Mouse (Mus musculus): ENCODE results near the gene Klk15.
A peak's percentile ranks its signal among the peaks of the same experiment; 100 is the strongest.
"Not testable (repeated sequence)": the region's sequence is repeated elsewhere in the genome, so short reads cannot be mapped to it uniquely, and the experiment has no call there.

Gene Klk15

DNA sequence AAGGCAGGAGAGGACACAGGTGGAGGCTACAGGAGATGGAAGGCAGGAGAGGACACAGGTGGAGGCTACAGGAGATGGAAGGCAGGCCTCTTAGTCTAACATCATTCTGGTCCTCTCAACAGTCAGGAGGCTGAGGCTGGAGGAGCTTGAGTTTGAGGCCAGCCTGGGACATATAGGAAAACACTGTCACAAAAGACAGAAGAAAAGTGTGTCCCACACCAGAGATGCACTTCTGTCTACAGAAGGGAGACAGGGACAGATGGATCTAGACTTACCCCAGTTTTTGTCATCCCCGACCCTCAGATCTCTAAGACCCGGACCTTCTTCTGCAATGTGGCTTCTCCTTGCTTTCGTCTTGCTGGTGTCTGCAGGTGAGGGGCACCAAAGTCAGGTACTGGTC is at the start of gene Klk15:
Gene Klk15 (plus strand): TSS at position 301 of the 400 bp plus-strand sequence.
- DNase-seq (ENCODE audit: low read depth, low spot score): no peak

DNA sequence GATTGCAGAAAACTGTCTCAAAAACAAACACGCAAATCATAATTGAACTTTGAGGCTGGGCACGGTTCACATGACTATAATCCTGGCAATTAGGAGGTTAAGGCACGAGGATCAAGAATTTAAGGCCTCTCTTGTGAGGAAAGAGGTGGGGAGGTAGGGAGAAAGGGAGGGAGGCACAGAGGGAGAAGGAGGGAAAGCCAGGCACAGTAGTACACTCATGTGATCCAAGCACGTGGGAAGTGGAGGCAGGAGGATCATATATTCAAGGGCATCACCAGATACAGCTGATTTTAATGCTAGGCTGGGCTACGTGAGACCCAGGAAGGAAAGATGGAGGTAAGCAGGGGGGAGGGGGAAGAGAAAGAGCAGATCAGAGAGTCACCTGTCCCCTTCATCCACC is 42.2 kb upstream of the Klk15 start:
- no peak for DNase-seq (ENCODE audit: low read depth, low spot score)

DNA sequence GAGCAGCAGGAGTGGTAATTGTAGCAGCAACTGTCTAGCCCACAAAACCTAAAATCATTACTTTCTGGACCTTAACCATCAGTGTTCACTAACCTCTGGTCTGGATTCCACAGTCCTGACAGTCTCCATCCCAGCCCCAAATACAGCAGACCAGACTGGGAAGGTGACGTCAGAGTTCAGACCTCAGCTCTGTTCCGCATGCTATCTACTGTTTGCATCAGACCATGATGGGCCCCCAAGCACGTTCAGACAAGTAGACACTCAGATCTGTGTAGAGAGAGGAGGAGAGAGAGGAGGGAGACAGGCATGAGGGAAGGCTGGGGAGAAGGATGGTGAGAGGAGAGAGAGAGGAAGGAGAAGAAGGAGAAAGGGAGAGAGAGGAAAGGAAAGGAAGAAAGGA is 41.8 kb upstream of the Klk15 start:
- DNase-seq (ENCODE audit: low read depth, low spot score): no peak

DNA sequence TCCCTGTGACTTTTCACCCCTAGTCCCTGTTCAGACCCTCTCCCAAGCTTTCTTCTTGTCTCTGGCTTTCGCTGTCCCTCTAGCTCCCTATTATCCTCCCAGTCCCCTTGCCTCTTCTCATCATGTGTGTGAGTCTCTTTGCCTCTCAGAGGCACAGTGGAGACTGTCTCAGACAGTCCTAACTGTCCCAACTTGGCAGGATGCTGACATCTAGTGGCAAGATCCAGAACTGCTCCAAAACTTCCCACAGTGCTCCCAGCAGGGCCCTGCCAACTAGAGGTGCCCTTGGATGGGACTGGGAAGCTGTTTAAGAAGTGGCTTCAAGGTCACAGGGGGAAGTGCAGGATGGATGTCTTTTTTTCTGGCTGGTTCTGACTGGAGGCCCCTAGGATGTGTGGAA is 38.7 kb upstream of the Klk15 start:
- peak; percentile 91 for DNase-seq (ENCODE audit: low read depth, low spot score)

DNA sequence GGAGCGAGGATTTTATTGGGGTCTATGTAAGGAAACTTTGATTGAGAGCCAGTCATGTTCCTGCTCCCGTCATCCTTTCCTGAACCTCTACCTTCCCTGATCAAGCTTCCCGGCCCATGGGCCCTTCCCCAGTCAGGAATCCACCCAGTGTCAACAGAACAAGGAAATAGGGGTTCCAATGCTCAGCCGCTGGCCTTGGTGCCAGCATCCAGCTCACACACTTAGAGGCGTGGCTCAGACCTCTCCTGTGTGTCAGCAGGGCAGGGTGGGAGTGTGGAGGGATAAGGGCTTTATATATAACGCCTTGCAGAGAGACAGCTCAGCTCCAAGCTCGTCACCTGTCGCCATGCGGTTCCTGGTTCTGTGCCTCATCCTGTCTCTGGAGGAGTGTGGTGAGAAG is 18.7 kb upstream of the Klk15 start:
- no peak for DNase-seq (ENCODE audit: low read depth, low spot score)

DNA sequence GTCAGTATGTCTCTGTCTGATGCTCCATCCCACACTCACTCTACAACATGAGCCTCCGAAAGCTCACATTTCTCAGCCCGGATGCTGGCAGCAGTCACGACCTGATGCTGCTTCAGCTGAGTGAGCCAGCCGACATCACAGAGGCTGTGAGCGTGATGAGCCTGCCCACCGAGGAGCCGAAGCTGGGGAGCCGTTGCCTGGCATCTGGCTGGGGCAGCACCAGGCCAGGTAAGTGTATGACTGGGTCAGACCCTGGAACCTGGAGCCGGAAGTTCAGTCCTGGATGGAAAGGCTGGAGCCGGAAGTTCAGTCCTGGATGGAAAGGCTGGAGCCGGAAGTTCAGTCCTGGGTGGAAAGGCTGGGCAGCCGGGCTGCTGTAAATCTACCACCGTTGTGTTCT is 15.1 kb upstream of the Klk15 start:
- peak; percentile 7 for DNase-seq (ENCODE audit: low read depth, low spot score)

DNA sequence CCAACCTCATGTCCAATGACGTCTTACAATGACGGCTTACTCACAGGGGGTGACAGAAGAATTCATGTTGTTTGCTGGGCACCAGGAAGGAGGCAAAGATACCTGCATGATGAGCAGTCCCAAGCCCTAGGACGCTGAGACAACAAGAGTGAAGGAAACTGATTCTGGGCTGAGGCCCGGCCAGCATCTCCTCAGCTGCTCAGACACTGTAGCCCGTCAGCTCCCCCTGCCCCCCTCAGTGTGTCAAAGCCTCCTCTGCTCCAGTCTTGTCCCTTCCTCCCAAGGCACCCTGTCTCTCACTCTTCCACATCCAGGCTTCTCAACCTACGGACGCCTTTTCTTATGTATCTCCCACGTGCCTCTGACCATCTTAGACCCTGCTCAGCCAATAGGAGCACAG is 14.7 kb upstream of the Klk15 start:
- peak; percentile 5 for DNase-seq (ENCODE audit: low read depth, low spot score)

DNA sequence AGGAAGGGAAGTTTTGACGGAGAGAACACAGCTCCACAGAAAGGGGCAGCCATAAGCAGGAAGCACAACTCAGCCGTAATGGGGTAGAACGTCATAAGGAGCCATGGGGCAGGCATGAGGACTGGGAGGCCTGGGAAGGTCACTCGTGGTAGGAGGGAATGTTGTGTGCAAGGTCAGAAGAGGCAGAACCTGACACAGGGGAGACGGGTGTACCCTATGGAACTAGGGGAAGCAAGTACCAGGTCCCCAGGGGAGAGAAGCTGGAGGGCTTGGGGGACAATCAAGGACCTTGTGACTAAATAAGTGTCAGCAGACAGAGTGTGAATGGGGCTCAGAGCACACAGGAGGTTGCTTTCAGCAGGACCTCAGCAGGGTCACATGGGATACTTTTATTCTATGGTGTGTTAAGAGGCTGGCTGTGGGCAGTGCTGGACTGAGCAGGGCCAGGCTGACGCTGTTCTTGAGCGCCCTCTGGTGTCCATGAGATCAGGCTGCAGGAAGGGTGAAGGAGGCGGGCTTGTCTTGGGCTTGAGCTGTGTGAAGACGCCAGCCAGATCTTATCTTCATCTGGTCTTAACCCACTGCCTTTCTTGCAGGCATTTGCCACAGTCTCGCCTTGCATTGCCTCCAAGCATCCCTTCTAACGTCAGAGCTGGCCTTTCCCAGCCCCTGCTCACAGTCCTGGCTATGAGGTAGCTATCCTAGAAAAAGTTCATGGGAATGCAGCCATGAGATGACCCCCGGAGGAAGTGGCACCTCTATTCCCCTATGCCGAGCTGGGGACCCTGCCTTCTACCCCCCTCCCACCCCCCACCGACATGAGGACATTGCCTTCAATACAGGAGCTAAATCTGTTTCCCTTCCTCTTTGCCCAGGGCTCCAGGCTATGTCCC is 13.7 kb upstream of the Klk15 start:
- DNase-seq (ENCODE audit: low read depth, low spot score): peak; percentile 79

DNA sequence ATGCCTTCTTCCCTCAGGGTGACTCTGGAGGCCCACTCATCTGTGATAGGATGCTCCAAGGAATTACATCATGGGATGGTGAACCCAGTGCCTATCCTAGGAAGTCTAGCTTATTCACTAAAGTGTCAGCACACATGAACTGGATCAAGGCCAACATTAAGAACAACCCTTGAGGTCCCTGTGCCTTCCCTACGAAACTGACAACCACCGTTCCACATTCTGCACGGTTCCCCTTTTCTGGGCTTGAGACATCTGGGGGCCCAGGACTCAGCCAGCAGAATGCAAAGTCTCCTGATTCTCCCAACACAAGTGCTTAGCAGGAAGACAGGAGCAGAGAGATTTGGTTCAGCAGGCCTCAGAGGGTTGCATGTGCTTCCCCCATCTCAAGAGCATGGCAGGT is 13.0 kb upstream of the Klk15 start:
- DNase-seq (ENCODE audit: low read depth, low spot score): no peak

DNA sequence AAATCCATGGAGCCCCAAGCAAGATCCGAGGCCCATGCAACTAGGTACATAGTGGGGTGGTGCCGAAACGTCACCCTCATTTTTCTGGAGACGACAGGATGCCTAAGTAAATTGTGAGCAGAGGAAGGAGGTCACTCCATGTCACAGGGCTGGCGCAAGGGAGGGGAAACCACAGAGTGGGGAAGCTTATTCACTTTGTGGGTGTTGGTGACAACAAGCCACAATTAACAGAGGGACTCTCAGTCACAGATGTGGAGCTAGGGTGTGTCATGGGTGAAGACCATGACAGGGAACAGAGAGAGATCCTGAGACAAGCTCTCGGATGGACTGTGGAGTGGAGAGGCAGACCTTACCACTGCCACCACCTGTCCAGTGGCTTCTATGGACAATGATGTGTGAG is 12.5 kb upstream of the Klk15 start:
- no peak for DNase-seq (ENCODE audit: low read depth, low spot score)

DNA sequence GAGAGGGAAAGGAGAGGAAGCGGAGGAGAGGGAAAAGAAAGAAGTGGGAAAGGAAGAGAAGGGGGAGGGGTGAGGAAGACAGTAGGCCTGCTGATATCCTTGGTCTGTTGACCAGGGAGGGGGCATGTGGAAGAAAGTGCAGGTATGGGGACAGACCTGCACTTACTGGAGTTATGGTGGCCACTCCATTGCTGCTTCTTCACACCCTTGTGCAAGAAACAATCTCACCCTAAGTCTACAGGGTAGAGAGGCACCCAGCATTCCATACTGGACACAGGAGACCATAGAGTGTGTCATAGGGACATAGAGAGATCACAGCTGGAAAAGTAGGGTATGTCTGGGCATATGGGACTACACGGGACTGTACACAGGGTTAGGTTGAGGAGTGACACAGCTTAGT is 11.6 kb upstream of the Klk15 start:
- no peak for DNase-seq (ENCODE audit: low read depth, low spot score)

DNA sequence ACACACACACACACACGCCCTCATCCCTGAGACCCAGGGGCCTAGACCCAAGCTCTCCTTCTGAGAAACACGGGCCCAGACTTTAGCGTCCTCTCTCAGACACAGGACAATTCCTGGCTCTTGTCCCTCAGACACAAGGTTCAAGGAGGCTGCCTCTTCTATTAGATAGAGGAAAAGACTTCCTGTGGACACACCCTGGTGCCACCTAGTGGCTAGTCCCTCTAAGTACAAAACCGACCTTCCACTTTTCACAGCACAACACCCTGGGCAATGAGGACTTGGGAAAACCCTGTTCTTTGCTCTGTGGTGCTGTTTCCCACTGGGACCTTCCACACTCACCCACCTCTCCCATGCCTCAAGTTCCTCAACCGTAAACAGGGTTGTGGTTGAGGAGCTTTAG is 7.6 kb upstream of the Klk15 start:
- DNase-seq (ENCODE audit: low read depth, low spot score): peak; percentile 20

DNA sequence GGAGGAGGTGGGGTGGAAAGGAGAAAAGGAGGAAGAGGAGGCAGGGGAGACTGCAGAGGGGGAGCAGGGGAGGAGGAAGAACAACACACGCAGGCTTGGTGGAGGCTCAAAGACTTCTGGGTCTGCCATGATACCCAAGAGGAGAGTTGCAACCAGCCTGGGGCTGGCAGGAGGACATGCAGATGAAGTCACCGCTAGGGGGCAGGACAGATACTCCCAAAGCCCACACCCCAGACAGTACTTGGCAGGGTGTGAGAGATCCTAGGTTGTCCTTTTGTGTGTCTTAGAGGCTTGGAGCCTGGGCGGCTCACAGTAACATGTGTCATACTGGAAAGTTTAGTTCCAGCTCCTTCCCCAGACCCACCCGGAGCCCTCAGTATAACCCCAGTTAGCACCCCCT is 5.0 kb upstream of the Klk15 start:
- peak; percentile 34 for DNase-seq (ENCODE audit: low read depth, low spot score)

DNA sequence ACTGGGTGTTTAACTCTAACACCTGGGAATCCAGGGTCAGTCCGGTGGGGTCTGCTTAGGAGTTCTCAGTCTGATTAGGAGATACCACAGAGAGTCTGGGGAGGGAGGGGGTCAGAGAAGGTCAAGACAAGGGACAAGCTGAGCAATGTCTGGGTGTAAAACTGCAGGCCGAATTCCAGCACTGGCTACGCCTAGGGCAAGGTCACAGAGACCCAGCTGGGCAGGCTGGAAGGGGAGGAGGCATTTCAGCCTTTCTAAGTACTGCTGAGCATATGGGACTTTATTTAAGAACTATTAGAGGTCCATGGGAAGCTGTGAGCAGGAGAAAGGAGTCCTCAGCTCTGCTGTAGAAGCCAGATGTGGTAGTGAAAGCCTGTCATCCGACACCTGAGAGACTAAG is 1.2 kb upstream of the Klk15 start:
- DNase-seq (ENCODE audit: low read depth, low spot score): no peak

DNA sequence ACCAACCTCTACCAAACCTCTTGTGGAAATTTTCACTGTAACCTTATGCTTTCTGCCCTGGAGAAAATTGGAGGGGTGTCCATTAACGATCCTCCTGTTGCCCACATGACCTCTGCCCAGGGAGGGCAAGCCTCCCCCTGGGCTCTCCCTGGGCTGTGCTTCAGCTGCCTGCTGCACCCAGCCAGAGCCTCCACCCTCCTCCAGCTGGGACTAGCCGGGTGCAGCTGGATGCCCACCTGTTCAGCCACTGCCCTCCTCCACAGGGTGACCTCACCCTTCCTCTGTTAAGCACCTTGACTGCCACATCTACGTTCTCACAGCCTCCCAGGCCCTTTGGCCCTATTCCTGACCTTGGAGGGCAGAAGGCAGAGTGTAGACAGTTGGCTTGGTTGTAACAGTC is 1.2 kb downstream of the Klk15 start:
- DNase-seq (ENCODE audit: low read depth, low spot score): no peak

DNA sequence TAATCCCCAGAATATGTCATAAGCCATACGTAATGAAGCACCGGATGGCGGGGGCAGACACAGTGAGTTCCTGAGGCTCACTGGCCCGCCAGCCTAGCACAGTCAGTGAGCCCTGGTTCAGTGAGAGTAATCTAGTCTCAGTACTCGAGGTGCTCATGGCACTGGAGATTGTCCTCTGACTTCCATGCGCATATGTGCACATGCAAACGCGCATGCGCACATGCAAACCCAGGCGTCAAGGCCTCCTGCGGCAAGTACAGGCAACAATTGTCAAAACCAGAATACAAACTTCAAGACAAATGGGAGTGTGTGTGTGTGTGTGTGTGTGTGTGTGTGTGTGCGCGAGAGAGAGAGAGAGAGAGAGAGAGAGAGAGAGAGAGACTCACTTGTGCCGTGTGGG is 3.0 kb downstream of the Klk15 start:
- no peak for DNase-seq (ENCODE audit: low read depth, low spot score)

DNA sequence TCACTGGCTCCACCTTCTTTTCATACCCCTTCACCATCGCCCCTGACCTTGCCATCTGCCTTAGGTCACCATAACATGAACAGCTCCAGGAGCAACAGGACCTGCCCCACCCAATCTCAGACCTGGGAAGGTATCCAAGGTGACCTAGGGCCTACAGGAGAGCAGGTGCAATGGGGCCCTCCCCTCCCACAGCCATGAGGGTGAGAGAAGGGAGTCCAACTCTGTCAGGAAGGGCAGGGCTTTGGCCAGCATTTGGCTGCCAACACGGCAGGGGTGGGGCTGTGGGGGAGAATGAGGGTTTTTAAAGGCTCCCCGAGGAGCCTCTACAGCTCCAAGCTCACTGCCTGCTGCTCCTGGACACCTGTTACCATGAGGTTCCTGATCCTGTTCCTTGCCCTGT is 8.8 kb downstream of the Klk15 start:
- DNase-seq (ENCODE audit: low read depth, low spot score): not testable (repeated sequence)

DNA sequence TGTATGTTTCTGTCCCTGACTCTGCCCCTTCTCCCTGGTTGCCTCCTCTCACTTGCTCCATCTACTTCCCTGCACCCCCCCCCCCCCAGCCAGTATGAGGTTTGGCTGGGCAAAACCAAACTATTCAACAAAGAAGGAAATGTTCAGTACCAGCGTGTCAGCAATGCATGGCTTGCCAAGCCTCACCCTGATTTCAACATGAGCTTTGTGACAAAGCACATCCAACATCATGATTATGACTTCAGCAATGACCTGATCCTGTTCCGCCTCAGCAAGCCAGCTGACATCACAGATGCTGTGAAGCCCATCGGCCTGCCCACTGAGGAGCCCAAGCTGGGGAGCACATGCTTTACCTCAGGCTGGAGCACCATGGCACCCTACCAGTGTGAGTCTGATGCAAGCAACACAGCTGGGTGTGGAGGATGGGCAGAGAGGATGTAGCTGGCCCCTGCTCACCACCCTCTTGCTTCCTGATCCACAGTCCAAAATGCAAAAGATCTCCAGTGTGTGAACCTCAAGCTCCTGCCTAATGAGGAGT is 11.3 kb downstream of the Klk15 start:
- DNase-seq (ENCODE audit: low read depth, low spot score): no peak

DNA sequence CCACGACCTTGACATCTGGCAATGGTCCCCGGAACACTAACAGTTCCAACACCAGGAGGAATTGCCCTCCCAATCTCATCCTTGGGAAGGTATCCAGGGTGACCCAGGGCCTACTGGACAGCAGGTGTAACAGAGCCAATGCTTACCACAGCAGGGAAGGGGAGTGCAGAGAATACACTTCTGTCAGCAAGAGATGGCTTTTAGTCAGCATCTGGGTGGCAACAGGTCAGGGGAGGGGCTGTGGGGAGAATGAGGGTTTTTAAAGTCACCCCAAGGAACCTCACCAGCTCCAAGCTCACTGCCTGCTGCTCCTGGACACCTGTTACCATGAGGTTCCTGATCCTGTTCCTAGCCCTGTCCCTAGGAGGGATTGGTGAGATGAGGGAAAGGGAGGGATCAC is 16.8 kb downstream of the Klk15 start, which contains the start of gene Klk1b8:
Gene Klk1b8 (plus strand): TSS at position 301 of the 400 bp plus-strand sequence.
- DNase-seq (ENCODE audit: low read depth, low spot score): no peak

DNA sequence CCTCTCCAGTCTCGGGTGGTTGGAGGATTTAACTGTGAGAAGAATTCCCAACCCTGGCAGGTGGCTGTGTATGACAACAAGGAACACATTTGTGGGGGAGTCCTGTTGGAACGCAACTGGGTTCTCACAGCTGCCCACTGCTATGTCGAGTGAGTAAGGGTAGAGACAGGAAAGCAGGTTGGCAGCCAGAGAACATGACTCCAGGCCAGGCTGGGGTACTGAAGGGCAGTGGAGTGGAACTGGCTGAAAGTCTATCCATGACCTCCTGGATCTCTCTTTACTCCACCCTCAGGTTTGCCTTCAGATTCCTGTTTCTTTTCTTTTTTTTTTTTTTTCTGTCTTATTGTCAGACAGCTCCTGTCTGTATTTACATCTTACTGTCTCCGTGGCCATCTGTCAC is 19.2 kb downstream of the Klk15 start:
- peak; percentile 56 for DNase-seq (ENCODE audit: low read depth, low spot score)

DNA sequence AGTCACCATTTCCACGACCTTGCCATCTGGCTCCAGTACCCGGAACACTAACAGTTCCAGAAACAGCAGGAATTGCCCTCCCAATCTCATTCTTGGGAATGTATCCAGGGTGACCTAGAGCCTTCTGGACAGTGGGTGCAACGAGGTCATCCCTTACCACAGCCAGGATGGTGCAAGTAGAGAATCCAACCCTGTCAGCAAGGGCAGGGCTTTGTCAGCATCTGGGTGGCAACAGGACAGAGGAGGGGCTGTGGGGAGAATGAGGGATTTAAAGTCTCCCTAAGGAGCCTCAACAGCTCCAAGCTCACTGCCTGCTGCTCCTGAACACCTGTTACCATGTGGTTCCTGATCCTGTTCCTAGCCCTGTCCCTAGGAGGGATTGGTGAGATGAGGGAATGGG is 32.9 kb downstream of the Klk15 start, which contains the start of gene Klk1b1:
Gene Klk1b1 (plus strand): TSS at position 301 of the 400 bp plus-strand sequence.
- no peak for DNase-seq (ENCODE audit: low read depth, low spot score)

DNA sequence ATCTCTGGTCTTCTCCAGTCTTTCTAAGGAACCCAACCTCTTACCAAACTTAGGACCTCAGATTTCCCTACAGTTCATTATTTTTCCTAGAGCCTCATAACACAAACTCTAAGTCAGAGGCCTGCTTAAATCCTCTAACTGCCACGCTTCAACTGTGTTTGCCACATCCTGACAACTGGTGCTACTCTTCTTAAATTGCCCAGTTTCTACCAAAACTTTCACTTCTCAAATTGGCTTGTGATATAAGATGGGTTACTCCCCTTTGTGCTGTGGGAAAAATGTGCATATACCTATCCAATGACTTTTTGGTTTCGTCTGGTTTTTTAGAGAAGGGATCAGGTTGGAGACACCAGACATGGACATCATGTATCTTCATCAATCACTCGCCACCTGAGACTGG is 33.5 kb downstream of the Klk15 start:
- no peak for DNase-seq (ENCODE audit: low read depth, low spot score)

DNA sequence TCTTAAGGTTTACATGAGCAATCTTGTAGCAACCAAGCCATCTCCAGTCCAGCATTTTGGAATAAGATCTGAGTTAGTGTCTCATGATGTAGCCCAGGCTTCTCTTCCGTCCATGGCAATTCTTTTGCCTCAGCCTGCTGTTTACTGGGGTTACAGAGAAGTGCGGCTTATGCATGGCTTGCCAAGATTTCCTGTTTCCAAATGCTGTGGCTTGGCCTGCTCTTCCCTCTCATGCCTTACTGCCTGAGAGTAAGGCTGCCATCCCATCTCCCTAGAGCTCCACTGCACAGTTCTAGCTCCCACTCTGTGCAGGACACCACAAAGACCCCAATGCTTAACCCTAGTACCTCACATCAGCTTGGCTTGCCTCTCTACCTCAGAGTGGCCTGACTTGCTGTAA is 34.1 kb downstream of the Klk15 start:
- no peak for DNase-seq (ENCODE audit: low read depth, low spot score)
